Mouse (Mus musculus) lung, embryonic 15.5 days (tissue): ENCODE measurements at regions not wholly inside any gene's neighbourhood (a gene's known extent, or its start where the extent isn't known, plus 50 kb on each side); places are given as distances from the start of the nearest gene placed in this dataset.

Source experiments
- ATAC-seq: fragments of 200-750 bp; cut with Nextera tagmentation; 2 replicates; pipeline ENCODE4 v1.8.0; 2017; ENCODE audit warnings: moderate number of reproducible peaks, borderline replicate concordance; ENCODE audit not compliant: low FRiP score, low TSS enrichment; ENCODE audit errors: extremely low read depth
- H3K27ac ChIP-seq: fragments of 300-500 bp; sonication (generic); 2 replicates; pipeline ENCODE4 v1.5.1; 2015; ENCODE audit warnings: moderate library complexity, mild to moderate bottlenecking, inconsistent platforms
- H3K27me3 ChIP-seq: fragments of 300-500 bp; sonication (generic); 2 replicates; pipeline ENCODE4 v1.6.1; 2015; ENCODE audit warnings: inconsistent platforms
- H3K36me3 ChIP-seq: fragments of 300-500 bp; sonication (generic); 2 replicates; pipeline ENCODE4 v1.6.1; 2015; ENCODE audit warnings: inconsistent platforms
- H3K4me1 ChIP-seq: fragments of 300-500 bp; sonication (generic); 2 replicates; pipeline ENCODE4 v1.6.1; 2015; ENCODE audit warnings: inconsistent platforms
- H3K4me2 ChIP-seq: fragments of 300-500 bp; sonication (generic); 2 replicates; pipeline ENCODE4 v1.6.1; 2015; ENCODE audit warnings: inconsistent platforms, mild to moderate bottlenecking, moderate library complexity
- H3K4me3 ChIP-seq: fragments of 300-500 bp; sonication (generic); 2 replicates; pipeline ENCODE4 v1.5.1; 2015; ENCODE audit warnings: mild to moderate bottlenecking, inconsistent platforms
- H3K9ac ChIP-seq: fragments of 300-500 bp; sonication (generic); 2 replicates; pipeline ENCODE4 v1.6.1; 2015; ENCODE audit warnings: inconsistent platforms
- H3K9me3 ChIP-seq: fragments of 300-500 bp; sonication (generic); 2 replicates; pipeline ENCODE4 v1.6.1; 2016; ENCODE audit warnings: inconsistent platforms
- WGBS: fragments of 180-500 bp; shearing (Covaris S2); methylation state at CpG from one replicate; pipeline ENCODE4 v1.1.7; 2015; 5-methylcytosine and 5-hydroxymethylcytosine counted together

GRCm38 (mm10) chr16:91970461-91970860 lies 87.6 kb upstream of the Mrps6 start:
- no peak overlapping the region for H3K4me2 ChIP-seq
- WGBS: 38% methylated on average over 4 of the region's 4 CpGs
- no peaks in the 10 kb centered on the region for H3K9me3 ChIP-seq
- peak; percentile 92 for ATAC-seq
- H3K27ac ChIP-seq: peak overlapping the region; percentile 38
- H3K36me3 ChIP-seq: no peaks in the 10 kb centered on the region
- H3K9ac ChIP-seq: no peak overlapping the region
- peaks cover 20% of the 10 kb centered on the region for H3K4me1 ChIP-seq
- no peaks in the 10 kb centered on the region for H3K27me3 ChIP-seq
- H3K4me3 ChIP-seq: no peak overlapping the region

GRCm38 (mm10) chr16:91973183-91973582 lies 84.9 kb upstream of the Mrps6 start:
- Histone ChIP-seq H3K27me3 (no peaks in the 10 kb centered on the region), H3K36me3 (no peaks in the 10 kb centered on the region), H3K9ac (no peak overlapping the region), H3K27ac (no peak overlapping the region), H3K4me3 (no peak overlapping the region), H3K4me1 (peaks cover 20% of the 10 kb centered on the region), H3K9me3 (no peaks in the 10 kb centered on the region), H3K4me2 (no peak overlapping the region)
- ATAC-seq: no peak
- 85% methylated on average over 9 of the region's 9 CpGs for WGBS

- Histone ChIP-seq H3K4me3 (no peak overlapping the region), H3K4me2 (no peak overlapping the region; the same call in 1 of the 2 replicates), H3K36me3 (no peaks in the 10 kb centered on the region), H3K9me3 (no peaks in the 10 kb centered on the region), H3K9ac (no peak overlapping the region), H3K27me3 (no peaks in the 10 kb centered on the region), H3K4me1 (no peaks in the 10 kb centered on the region), H3K27ac (no peak overlapping the region)
- ATAC-seq: no peak
- 47% methylated on average over 8 of the region's 8 CpGs for WGBS
Observed at GRCm38 (mm10) chr16:91976194-91976805, 81.8 kb upstream of the Mrps6 start.

- Histone ChIP-seq H3K27ac (no peak overlapping the region), H3K4me3 (no peak overlapping the region), H3K36me3 (no peaks in the 10 kb centered on the region), H3K9me3 (no peaks in the 10 kb centered on the region), H3K9ac (no peak overlapping the region), H3K27me3 (no peaks in the 10 kb centered on the region), H3K4me2 (no peak overlapping the region), H3K4me1 (no peaks in the 10 kb centered on the region)
- ATAC-seq: no peak
- WGBS: 42% methylated on average over 4 of the region's 4 CpGs
Observed at GRCm38 (mm10) chr16:91978423-91978822, 79.6 kb upstream of the Mrps6 start.

- H3K27ac ChIP-seq: no peak overlapping the region
- no peaks in the 10 kb centered on the region for H3K36me3 ChIP-seq
- no peaks in the 10 kb centered on the region for H3K9me3 ChIP-seq
- no peak overlapping the region for H3K4me3 ChIP-seq
- H3K9ac ChIP-seq: no peak overlapping the region
- no peak for ATAC-seq
- H3K4me2 ChIP-seq: no peak overlapping the region
- WGBS: 38% methylated on average over 5 of the region's 5 CpGs
- H3K27me3 ChIP-seq: no peaks in the 10 kb centered on the region
- H3K4me1 ChIP-seq: no peaks in the 10 kb centered on the region
Observed at GRCm38 (mm10) chr16:91978846-91979245, 79.2 kb upstream of the Mrps6 start.

- no peaks in the 10 kb centered on the region for H3K36me3 ChIP-seq
- H3K27me3 ChIP-seq: no peaks in the 10 kb centered on the region
- no peak overlapping the region for H3K27ac ChIP-seq
- H3K4me1 ChIP-seq: no peaks in the 10 kb centered on the region
- ATAC-seq: no peak
- no peaks in the 10 kb centered on the region for H3K9me3 ChIP-seq
- no peak overlapping the region for H3K4me3 ChIP-seq
- no peak overlapping the region for H3K4me2 ChIP-seq
- WGBS: 69% methylated on average over 6 of the region's 6 CpGs
- no peak overlapping the region for H3K9ac ChIP-seq
Observed at GRCm38 (mm10) chr16:91980482-91980881, 77.6 kb upstream of the Mrps6 start.

GRCm38 (mm10) chr16:91985211-91985610 lies 72.9 kb upstream of the Mrps6 start:
- 76% methylated on average over 12 of the region's 12 CpGs for WGBS
- Histone ChIP-seq H3K4me2 (no peak overlapping the region), H3K27me3 (no peaks in the 10 kb centered on the region), H3K36me3 (no peaks in the 10 kb centered on the region), H3K9me3 (no peaks in the 10 kb centered on the region), H3K9ac (no peak overlapping the region), H3K4me3 (no peak overlapping the region), H3K4me1 (no peaks in the 10 kb centered on the region), H3K27ac (no peak overlapping the region)
- ATAC-seq: no peak

GRCm38 (mm10) chr16:91989332-91989731 lies 68.7 kb upstream of the Mrps6 start:
- no peaks in the 10 kb centered on the region for H3K27me3 ChIP-seq
- no peaks in the 10 kb centered on the region for H3K9me3 ChIP-seq
- H3K4me3 ChIP-seq: no peak overlapping the region
- no peak overlapping the region for H3K9ac ChIP-seq
- no peaks in the 10 kb centered on the region for H3K4me1 ChIP-seq
- no peak overlapping the region for H3K4me2 ChIP-seq
- ATAC-seq: no peak
- no peak overlapping the region for H3K27ac ChIP-seq
- 61% methylated on average over 4 of the region's 4 CpGs for WGBS
- no peaks in the 10 kb centered on the region for H3K36me3 ChIP-seq

- peaks cover 5% of the 10 kb centered on the region for H3K4me1 ChIP-seq
- no peaks in the 10 kb centered on the region for H3K27me3 ChIP-seq
- 8% methylated on average over 13 of the region's 13 CpGs for WGBS
- peak overlapping the region; percentile 10; the same call in 1 of the 2 replicates for H3K4me3 ChIP-seq
- no peaks in the 10 kb centered on the region for H3K36me3 ChIP-seq
- H3K4me2 ChIP-seq: peak overlapping the region; percentile 46
- no peak overlapping the region for H3K9ac ChIP-seq
- peak overlapping the region; percentile 35; the same call in 1 of the 2 replicates for H3K27ac ChIP-seq
- ATAC-seq: peak; percentile 88
- no peaks in the 10 kb centered on the region for H3K9me3 ChIP-seq
Observed at GRCm38 (mm10) chr16:91995459-91996190, 62.4 kb upstream of the Mrps6 start.

GRCm38 (mm10) chr16:92007351-92007750 lies 50.7 kb upstream of the Mrps6 start:
- Histone ChIP-seq H3K4me3 (no peak overlapping the region), H3K9me3 (no peaks in the 10 kb centered on the region), H3K27me3 (no peaks in the 10 kb centered on the region), H3K4me1 (no peaks in the 10 kb centered on the region), H3K4me2 (no peak overlapping the region), H3K9ac (no peak overlapping the region), H3K36me3 (no peaks in the 10 kb centered on the region), H3K27ac (no peak overlapping the region)
- WGBS: 86% methylated on average over 5 of the region's 5 CpGs
- ATAC-seq: no peak
